Mouse (Mus musculus) macrophage (primary cell): Measurements from ENCODE around the gene Aqp1. TPM values are rescaled to one million over a fixed set of nuclear protein-coding genes. Genes with fewer than 3 reads are reported as not detected.

ENCODE experiments used
- H3K27ac ChIP-seq: fragments of 350-480 bp; formaldehyde crosslinking; 2 replicates; pipeline ENCODE4 v1.9.0; 2021
- H3K36me3 ChIP-seq: fragments of 350-480 bp; formaldehyde crosslinking; 2 replicates; pipeline ENCODE4 v1.9.0; 2021; ENCODE audit errors: inconsistent target
- H3K4me3 ChIP-seq: fragments of 350-480 bp; formaldehyde crosslinking; 2 replicates; pipeline ENCODE4 v1.9.0; 2021; ENCODE audit errors: inconsistent target
- H3K79me2 ChIP-seq: fragments of 350-480 bp; formaldehyde crosslinking; 2 replicates; pipeline ENCODE4 v1.9.0; 2021; ENCODE audit errors: inconsistent target
- WGBS: methylation state at CpG from one replicate; pipeline ENCODE4 v1.1.7; 2026; ENCODE audit warnings: inconsistent platforms; ENCODE audit not compliant: missing documents; 5-methylcytosine and 5-hydroxymethylcytosine counted together
- polyA plus RNA-seq: library from polyadenylated mRNA; stranded (reverse); fragments of 250-400 nt; gene quantifications from 3 replicates; pipeline ENCODE4 v1.2.4, GENCODE M21; 2018; ENCODE audit warnings: inconsistent platforms

Gene Aqp1
- polyA plus RNA-seq, 1 experiment from 2014 or later: not detected

DNA sequence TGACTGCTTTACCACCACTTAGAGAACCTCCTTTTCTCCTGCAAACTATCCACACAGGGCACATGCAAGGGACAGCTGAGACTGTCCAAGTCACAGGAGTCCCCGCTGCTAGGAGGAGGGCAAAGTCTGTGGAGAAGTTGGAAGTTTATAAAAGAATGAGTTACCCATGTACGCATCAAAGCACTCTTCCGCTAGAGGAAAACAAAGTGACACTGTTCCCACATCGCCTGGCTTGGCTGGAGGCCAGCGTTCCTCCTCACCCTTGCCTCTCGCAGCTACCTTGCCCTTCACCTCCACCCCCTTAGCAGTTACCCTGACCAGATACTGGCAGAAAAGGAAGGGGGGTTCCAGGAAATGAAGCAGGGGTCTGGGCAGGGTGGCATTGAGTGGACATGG, 21.4 kb downstream of the Aqp1 start:
- WGBS: 72% methylated on average over 6 of the region's 6 CpGs
- Histone ChIP-seq H3K27ac (no peak overlapping the region), H3K79me2 (no peaks in the 10 kb centered on the region), H3K36me3 (no peaks in the 10 kb centered on the region), H3K4me3 (no peak overlapping the region)

DNA sequence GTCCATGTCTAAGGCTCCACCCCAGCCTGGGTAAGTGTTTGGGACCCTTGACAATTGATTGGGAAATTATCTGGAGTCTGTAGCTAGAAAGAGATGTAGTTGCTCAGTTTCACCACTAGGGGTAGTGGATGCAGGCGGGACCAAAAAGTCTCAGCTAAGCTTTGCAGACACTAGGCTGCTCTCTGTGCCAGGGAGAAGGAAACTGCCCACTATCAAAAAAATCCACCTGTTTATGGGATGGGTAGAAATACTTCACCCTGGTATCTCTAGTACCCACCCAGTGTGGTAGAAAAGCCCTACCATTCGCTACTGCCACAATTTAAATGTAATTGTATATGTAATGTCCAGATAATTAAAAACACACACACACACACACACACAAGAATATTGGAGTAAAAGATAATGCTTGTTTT, 22.5 kb downstream of the Aqp1 start:
- 36% methylated on average over 2 of the region's 2 CpGs for WGBS
- Histone ChIP-seq H3K4me3 (no peak overlapping the region), H3K36me3 (no peaks in the 10 kb centered on the region), H3K27ac (no peak overlapping the region), H3K79me2 (no peaks in the 10 kb centered on the region)

DNA sequence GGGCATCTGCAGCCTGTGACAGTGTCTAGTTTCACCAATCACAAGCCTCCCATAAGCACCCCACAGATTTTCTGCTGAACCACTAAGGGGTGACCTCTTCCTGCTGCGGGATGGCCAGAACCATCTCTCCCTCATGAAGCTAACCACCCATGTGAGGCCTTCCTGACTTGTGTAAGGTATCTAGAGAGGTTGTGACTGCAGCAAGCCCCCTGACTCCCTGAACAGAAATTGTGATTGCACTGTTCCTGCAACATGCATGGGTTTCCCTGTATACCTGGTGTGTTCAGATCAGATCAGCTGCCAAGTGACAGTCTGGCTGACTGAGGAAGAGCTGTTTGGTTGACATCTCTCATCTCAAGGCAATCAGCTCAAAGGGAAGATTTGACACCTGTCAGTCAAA, 26.4 kb downstream of the Aqp1 start:
- no peak overlapping the region for H3K27ac ChIP-seq
- no peaks in the 10 kb centered on the region for H3K79me2 ChIP-seq
- WGBS: 100% methylated on average over 1 of the region's 1 CpGs

DNA sequence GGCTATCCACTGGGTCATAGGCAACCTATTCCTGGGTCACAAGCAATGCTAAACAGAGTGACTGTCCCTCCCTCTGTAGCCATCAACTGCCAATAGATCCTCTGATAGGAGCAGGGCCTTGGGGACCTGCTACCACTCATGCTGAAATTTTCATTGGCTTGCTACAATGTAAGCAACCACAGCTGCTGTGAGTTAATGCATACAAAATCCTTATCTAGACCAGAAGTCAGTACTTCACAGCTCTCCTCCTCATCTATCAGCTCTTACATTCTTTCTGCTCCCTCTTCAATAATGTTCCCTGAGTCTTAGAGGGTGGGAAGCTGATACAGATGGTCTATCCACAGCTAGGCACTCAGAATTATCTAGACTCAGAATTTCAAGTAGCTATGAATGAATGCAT, 30.9 kb downstream of the Aqp1 start:
- Histone ChIP-seq H3K4me3 (no peak overlapping the region), H3K36me3 (no peaks in the 10 kb centered on the region), H3K27ac (no peak overlapping the region), H3K79me2 (no peaks in the 10 kb centered on the region)

More for the DNA sequence above, 26.4 kb downstream of the Aqp1 start:
- no peak overlapping the region for H3K4me3 ChIP-seq
- H3K36me3 ChIP-seq: no peaks in the 10 kb centered on the region

DNA sequence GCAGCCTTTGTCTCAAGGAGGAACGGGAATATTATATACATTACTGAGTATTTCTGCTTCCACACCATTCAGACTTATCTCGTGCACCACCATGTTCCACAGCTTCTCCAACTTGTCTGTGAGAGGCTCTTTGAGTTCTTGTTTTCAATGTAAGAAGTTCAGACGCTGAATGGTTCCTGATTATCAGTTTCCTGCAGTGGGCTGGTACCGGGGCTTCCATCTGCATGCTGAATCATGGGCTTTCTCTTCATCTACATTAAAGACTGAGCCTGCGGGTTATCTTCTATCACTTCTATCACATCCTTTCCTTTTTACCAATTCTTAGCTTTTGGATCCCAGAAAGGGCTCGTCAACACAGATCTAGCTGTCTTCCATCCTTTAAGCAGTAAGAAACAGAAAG, 34.6 kb downstream of the Aqp1 start:
- Histone ChIP-seq H3K36me3 (no peaks in the 10 kb centered on the region), H3K4me3 (no peak overlapping the region), H3K79me2 (no peaks in the 10 kb centered on the region), H3K27ac (no peak overlapping the region)
- 16% methylated on average over 6 of the region's 6 CpGs for WGBS

DNA sequence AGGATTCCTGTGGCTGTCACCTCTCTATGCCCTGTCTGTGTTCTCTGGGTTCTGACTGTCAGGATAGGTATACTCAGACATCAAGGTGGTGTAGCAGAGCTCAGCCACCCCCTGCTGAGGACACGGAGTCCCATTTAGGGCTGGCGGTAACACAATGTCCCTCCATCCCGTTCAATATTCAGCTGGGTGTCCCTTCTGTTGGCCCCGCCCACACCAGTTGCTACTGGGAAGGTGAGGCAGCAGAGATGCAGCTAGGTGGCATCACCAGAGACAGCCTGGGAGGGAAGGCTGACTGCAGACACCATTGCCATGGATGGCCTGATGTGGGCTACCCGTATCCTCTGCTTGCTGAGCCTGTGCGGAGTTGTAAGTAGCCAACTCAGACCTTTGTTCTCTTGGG, 39.8 kb downstream of the Aqp1 start, which contains the start of gene Ghrhr:
Gene Ghrhr, plus strand, starts transcription at position 220 of the 400 bp plus-strand sequence.
- Histone ChIP-seq H3K36me3 (no peaks in the 10 kb centered on the region), H3K4me3 (no peak within 1 kb of the TSS), H3K27ac (no peak within 1 kb of the TSS), H3K79me2 (no peaks in the 10 kb centered on the region)
- 84% methylated on average over 6 of the region's 6 CpGs for WGBS

DNA sequence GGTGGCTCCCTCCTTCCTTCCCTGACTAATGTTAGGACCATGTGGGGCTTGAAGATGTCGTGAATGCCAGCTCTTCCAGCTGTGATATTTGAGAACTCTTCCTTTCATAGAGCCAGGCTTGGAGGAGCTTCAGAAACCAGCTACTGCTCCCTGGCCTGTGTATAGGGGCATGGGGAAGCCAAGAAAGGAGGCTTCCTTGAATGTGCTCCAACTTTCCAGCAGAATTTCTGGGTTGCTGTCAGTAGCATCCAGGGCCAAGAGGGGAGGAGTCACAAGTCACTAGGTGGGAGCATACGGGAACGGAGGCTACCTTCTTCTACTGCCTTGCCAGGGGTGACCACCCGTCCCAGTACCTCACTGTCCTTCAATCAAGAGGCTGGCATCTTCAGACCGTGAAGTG, 40.3 kb downstream of the Aqp1 start:
- Histone ChIP-seq H3K27ac (no peak overlapping the region), H3K79me2 (no peaks in the 10 kb centered on the region), H3K36me3 (no peaks in the 10 kb centered on the region), H3K4me3 (no peak overlapping the region)
- 90% methylated on average over 5 of the region's 5 CpGs for WGBS

DNA sequence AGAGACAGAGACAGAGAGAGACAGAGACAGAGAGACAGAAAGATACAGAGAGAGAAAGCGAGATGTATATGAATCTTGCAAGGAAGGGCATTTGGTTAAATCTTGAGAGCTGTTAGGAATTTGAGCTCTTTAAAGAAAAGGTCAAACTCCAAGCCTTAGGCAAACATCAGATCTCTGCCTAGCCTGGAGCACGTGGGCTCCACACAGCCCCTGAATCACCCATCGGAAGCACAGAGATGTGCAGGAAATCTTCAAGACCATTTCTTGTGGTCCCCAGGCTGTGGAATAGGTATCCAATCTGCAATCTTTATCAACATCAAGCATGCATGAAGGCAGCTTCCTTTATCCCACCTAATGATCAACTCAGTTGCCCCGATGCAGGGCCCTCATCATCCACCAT, 41.2 kb downstream of the Aqp1 start:
- Histone ChIP-seq H3K4me3 (no peak overlapping the region), H3K79me2 (no peaks in the 10 kb centered on the region), H3K36me3 (no peaks in the 10 kb centered on the region), H3K27ac (no peak overlapping the region)
- 83% methylated on average over 4 of the region's 4 CpGs for WGBS

DNA sequence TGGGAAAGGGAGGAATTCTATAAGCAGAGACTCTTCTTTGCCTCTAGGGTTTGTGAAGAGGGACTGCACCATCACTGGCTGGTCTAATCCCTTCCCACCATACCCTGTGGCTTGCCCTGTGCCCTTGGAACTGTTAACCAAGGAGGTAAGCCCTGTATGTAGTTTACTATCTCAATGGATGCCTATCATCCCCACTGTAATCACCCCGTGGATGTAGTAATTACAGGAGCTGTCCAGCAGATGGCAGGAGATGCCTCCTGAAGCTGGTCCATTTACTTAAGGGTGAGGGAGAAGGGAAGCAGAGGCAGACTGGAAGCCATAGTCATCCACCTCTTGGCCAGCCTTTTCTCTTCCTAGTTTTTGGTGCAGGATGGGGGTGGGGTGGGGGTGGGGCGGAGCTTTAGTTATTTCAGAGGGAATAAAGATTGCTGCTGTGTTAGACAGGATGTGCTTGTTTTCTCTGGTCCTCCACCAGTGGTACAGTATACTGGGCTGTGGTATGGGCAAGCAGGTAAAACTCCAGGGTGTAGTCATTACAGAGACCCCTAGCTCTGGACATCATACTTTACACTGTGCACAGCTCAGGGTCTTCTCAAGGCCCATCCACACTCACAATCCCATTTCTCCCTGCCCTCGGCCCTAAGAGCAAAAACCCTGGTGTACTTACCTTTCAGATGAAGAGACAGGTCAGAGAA, 43.6 kb downstream of the Aqp1 start:
- 51% methylated on average over 3 of the region's 3 CpGs for WGBS
- Histone ChIP-seq H3K79me2 (no peaks in the 10 kb centered on the region), H3K4me3 (no peak overlapping the region), H3K36me3 (no peaks in the 10 kb centered on the region), H3K27ac (no peak overlapping the region)

DNA sequence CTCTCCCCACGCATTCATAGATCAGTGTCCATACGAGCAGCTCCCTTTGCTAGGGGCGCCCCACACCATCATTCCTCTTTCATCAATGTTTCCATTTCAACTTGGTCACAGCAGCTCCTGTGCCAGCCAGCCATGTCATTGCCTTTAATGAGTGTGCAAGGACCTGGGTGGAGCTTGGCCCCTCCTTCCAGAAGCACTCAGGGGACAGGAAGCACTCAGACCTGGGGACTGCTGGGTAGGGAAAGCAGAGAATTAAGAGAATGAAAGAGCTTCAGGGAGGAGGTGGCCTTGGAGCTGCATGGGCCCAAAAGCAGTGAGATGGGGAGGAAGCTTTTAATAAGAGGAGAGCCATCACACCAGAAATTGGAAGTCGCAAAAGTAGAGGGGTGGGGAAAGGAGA, 45.7 kb downstream of the Aqp1 start:
- WGBS: 92% methylated on average over 4 of the region's 4 CpGs

DNA sequence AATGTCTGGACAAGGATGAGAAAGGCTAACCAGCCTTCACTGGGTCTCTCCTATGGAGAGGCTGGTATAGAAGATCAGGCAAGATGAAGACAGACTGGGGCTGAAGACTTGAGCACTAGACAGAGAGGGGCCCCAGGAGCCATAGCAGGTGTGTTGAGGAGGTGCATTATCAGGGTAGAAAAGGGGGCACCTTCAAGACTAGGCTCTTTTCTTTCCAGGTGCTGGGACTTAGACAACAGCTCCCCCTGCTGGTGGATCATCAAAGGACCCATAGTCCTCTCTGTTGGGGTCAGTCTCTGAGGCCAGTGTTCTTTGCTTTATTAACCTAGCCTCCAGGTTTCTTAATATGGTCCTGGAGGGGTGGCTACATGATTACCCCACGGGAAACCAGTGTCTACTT, 47.7 kb downstream of the Aqp1 start:
- Histone ChIP-seq H3K79me2 (no peaks in the 10 kb centered on the region), H3K4me3 (no peak overlapping the region), H3K27ac (no peak overlapping the region), H3K36me3 (no peaks in the 10 kb centered on the region)
- 7% methylated on average over 1 of the region's 1 CpGs for WGBS

More for the DNA sequence above, 45.7 kb downstream of the Aqp1 start:
- Histone ChIP-seq H3K79me2 (no peaks in the 10 kb centered on the region), H3K36me3 (no peaks in the 10 kb centered on the region), H3K27ac (no peak overlapping the region), H3K4me3 (no peak overlapping the region)

DNA sequence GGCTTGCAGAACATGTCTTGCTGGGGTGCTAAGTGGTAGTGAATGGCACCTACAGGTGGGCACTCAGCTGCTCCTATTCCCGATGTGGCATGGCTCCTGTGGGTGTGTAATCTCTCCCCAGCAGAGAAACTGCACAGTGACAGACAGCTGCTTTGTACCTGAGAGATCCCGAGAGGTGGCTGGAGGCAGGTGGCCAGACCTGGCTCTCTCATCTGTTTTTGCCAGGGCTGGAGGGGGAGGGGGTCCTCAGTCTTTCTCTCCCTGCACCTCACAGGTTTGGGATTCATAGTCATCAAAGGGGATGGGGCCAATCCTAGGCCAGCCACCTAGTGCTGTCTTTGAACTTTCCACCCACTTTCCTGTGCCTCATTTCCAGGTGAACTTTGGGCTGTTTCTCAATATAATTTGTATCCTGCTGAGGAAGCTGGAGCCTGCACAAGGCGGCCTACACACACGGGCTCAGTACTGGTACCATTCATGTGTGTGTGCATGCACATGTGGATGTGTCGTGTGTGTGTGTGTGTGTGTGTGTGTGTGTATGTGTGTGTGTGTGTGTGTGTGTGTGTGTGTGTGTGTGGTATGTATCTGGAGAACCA, 48.2 kb downstream of the Aqp1 start:
- no peaks in the 10 kb centered on the region for H3K79me2 ChIP-seq
- no peak overlapping the region for H3K27ac ChIP-seq
- H3K4me3 ChIP-seq: no peak overlapping the region
- no peaks in the 10 kb centered on the region for H3K36me3 ChIP-seq
- WGBS: 64% methylated on average over 5 of the region's 5 CpGs

DNA sequence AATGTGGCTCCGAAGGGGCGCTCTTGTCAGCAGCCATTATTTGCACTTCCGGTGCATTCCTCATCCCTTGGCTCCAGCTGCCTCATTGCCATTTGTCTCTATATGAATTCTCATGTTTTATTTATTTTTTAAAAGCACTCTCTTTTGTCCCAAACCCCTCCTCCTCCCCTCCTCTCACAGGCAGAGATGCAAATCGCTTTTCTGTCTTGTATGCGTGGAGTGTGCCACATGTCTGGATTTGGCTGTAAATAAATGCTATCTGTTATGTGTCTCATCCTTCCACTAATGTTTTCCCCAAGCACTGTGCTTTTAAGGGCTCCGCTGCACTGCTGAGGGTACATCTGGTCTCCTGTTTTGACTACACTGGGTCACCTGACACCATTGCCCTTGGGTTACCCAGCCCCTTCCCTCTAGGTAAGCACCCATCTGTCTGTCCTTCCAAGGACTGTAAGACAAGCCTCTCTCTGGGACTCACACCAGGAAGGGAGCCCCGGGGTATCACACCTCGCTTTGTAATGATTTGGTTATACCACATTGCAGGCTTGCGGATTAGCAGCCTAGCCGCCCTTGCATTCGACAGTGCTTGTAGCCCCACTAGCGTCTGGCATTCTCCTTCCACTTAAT, 52.4 kb downstream of the Aqp1 start:
- 59% methylated on average over 12 of the region's 12 CpGs for WGBS

DNA sequence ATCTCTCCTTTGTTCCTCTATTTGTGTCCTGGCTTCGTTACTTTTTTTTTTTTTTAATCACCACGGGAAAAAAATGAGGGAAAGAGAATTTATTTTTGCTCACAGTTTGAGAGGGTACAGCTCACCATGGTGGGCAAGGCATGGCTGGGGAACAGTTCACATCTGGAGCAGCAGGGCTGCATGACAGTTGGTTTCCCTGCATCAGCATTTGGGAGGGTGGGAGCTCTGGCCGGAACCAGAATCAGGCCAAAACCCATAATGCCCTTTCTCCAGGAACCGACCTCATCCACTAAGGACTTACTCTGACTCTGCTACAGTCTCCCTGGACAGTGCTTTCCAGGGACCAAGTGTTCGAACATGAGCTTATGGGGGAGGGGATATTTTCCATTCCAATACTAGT, 53.1 kb downstream of the Aqp1 start:
- Histone ChIP-seq H3K79me2 (no peaks in the 10 kb centered on the region), H3K4me3 (no peak overlapping the region), H3K36me3 (no peaks in the 10 kb centered on the region), H3K27ac (no peak overlapping the region)
- WGBS: 69% methylated on average over 5 of the region's 5 CpGs

More for the DNA sequence above, 52.4 kb downstream of the Aqp1 start:
- Histone ChIP-seq H3K4me3 (no peak overlapping the region), H3K36me3 (no peaks in the 10 kb centered on the region), H3K79me2 (no peaks in the 10 kb centered on the region), H3K27ac (no peak overlapping the region)

DNA sequence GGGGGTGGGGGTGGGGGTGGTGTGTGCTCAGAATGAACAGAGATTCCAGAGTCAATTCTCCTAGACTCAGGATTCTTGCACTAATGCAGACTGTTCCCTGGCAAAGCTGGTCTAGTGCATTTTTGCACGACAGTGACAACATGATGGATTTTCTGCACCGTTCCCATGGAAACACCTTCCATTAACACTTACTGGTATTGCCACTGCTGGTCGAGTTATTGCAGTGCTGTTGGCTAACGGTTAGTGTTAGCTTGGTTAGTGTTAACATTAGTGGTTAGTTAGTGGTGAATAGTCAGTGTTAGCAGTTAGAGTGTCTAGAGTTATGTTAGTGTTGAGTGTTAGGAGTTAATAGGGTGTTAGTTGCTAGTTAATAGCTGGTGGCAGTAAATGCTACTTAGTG, 55.6 kb downstream of the Aqp1 start:
- no peak overlapping the region for H3K27ac ChIP-seq
- no peaks in the 10 kb centered on the region for H3K36me3 ChIP-seq
- WGBS: 45% methylated on average over 4 of the region's 4 CpGs
- no peaks in the 10 kb centered on the region for H3K79me2 ChIP-seq
- H3K4me3 ChIP-seq: no peak overlapping the region
